Mouse (Mus musculus) MEL (cell line): ENCODE results near the gene Cfap299.

Source experiments
- CHD2 ChIP-seq: IDR thresholded peaks from 2 replicates; pipeline ENCODE4 v1.6.1; 2011; ENCODE audit warnings: low read length, improper control_type of control experiment
- CTCF ChIP-seq, 3 experiments: IDR thresholded peaks in 2 of 3; conservative IDR thresholded peaks in 1 of 3; 2 replicates each; pipeline ENCODE4 v1.5.1; 2011 to 2012; ENCODE audit warnings: low read length in 3 of 3, low read depth in 2 of 3, mild to moderate bottlenecking in 2 of 3, improper control_type of control experiment in 1 of 3, inconsistent platforms in 1 of 3, mixed read lengths in 1 of 3, moderate library complexity in 1 of 3; ENCODE audit not compliant: control insufficient read depth in 1 of 3, insufficient read depth in 1 of 3, poor library complexity in 1 of 3, severe bottlenecking in 1 of 3
- GATA1 ChIP-seq: IDR thresholded peaks from 2 replicates; pipeline ENCODE4 v1.6.1; 2011; ENCODE audit warnings: low read depth, low read length, improper control_type of control experiment
- JUND ChIP-seq: IDR thresholded peaks from 2 replicates; pipeline ENCODE4 v1.6.1; 2011; ENCODE audit warnings: low read depth, mild to moderate bottlenecking, improper control_type of control experiment, low read length
- MAX ChIP-seq: IDR thresholded peaks from 2 replicates; pipeline ENCODE4 v1.6.1; 2011; ENCODE audit warnings: low read length, improper control_type of control experiment
- MXI1 ChIP-seq: IDR thresholded peaks from 2 replicates; pipeline ENCODE4 v1.6.1; 2011; ENCODE audit warnings: mild to moderate bottlenecking, low read depth, low read length, improper control_type of control experiment
- MYC ChIP-seq: IDR thresholded peaks from 2 replicates; pipeline ENCODE4 v1.6.1; 2011; ENCODE audit warnings: low read depth, mild to moderate bottlenecking, low read length, improper control_type of control experiment, moderate library complexity
- POLR2A ChIP-seq, 2 experiments: IDR thresholded peaks; 2 replicates each; pipeline ENCODE4 v1.6.1; 2011 to 2012; ENCODE audit warnings: low read length in 2 of 2, mild to moderate bottlenecking in 2 of 2, control low read depth in 1 of 2, improper control_type of control experiment in 1 of 2, low read depth in 1 of 2, moderate library complexity in 1 of 2; ENCODE audit not compliant: control insufficient read depth in 1 of 2, insufficient read depth in 1 of 2, poor library complexity in 1 of 2
- RAD21 ChIP-seq: IDR thresholded peaks from 2 replicates; pipeline ENCODE4 v1.6.1; 2011; ENCODE audit warnings: mild to moderate bottlenecking, low read depth, low read length, improper control_type of control experiment
- ZC3H11A ChIP-seq: IDR thresholded peaks from 2 replicates; pipeline ENCODE4 v1.6.1; 2012; ENCODE audit warnings: low read depth, mild to moderate bottlenecking, inconsistent platforms, low read length, improper control_type of control experiment

DNA sequence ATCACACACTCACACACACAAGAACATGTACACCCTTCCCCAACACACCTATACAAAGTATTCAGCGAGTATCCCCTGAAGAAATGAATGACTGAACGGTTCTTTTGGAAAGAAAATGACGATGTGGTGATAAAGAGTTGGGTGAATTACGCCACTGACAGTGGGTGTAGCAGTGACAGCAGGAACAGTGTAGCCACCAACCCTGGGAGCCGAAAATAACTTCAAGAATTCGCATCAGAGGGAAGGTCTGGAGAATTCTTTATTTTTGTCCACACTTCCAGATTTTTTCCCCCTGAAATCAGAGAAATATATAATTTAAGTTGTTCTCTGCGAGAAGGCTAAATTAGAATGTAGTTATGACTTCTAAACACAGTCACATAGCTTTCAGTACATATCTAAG, 459.5 kb downstream of the Cfap299 start:
- no peak for TF ChIP-seq POLR2A (IDR thresholded peaks at IDR 0.05; ENCODE audit: control insufficient read depth in 1 of 2, insufficient read depth in 1 of 2, low read depth in 1 of 2, low read length in 2 of 2, poor library complexity in 1 of 2)
- no peak for TF ChIP-seq RAD21
- no peak for TF ChIP-seq JUND
- TF ChIP-seq CHD2 = no peak
- no peak for TF ChIP-seq MYC
- no peak for TF ChIP-seq CTCF (IDR thresholded peaks at IDR 0.05 in 2 of 3, conservative IDR thresholded peaks at IDR 0.05 in 1 of 3; ENCODE audit: control insufficient read depth in 1 of 3, insufficient read depth in 1 of 3, low read depth in 2 of 3, low read length in 3 of 3, poor library complexity in 1 of 3, severe bottlenecking in 1 of 3)
- no peak for TF ChIP-seq GATA1
- no peak for TF ChIP-seq MXI1
- TF ChIP-seq ZC3H11A = no peak
- TF ChIP-seq MAX = no peak
